Mouse (Mus musculus) liver, postnatal 0 days (tissue): ENCODE results near the gene Ptpn13.

ENCODE experiments used
- CTCF ChIP-seq: sonication (generic); IDR thresholded peaks from 2 replicates; pipeline ENCODE4 v1.5.1; 2016; ENCODE audit warnings: antibody characterized with exemption, low read depth
- EP300 ChIP-seq: IDR thresholded peaks from 2 replicates; pipeline ENCODE4 v1.6.1; 2016; ENCODE audit warnings: antibody characterized with exemption, low read depth, mild to moderate bottlenecking

- TF ChIP-seq CTCF (no peak), EP300 (no peak)
Observed at GRCm38 (mm10) chr5:103423305-103423926, 1.6 kb upstream of the Ptpn13 start.
